Mouse (Mus musculus) lung, postnatal 0 days (tissue): Measurements from ENCODE around the gene Tmem159. TPM values are rescaled to one million over a fixed set of nuclear protein-coding genes. Genes with fewer than 3 reads are reported as not detected.

Experiments
- ATAC-seq: fragments of 200-750 bp; cut with Nextera tagmentation; 2 replicates; pipeline ENCODE4 v1.8.0; 2017; ENCODE audit warnings: moderate library complexity
- DNase-seq: peaks from one replicate; pipeline ENCODE4 v3.0.0-alpha.2; 2016; ENCODE audit warnings: low spot score
- H3K27ac ChIP-seq: fragments of 300-500 bp; sonication (generic); 2 replicates; pipeline ENCODE4 v1.5.1; 2014; ENCODE audit warnings: antibody characterized with exemption, mild to moderate bottlenecking, low read length, mixed read lengths
- H3K27me3 ChIP-seq: fragments of 300-500 bp; sonication (generic); replicated peaks from 2 replicates; pipeline ENCODE4 v1.6.1; 2014; ENCODE audit warnings: low read length, mixed read lengths; ENCODE audit not compliant: insufficient read depth
- H3K36me3 ChIP-seq: fragments of 300-500 bp; sonication (generic); 2 replicates; pipeline ENCODE4 v1.6.1; 2014; ENCODE audit warnings: low read length, mixed read lengths; ENCODE audit not compliant: insufficient read depth
- H3K4me1 ChIP-seq: fragments of 300-500 bp; sonication (generic); 2 replicates; pipeline ENCODE4 v1.6.1; 2014; ENCODE audit warnings: antibody characterized with exemption, low read depth, low read length, mixed read lengths; ENCODE audit not compliant: insufficient read depth
- H3K4me2 ChIP-seq: fragments of 300-500 bp; sonication (generic); replicated peaks from 2 replicates; pipeline ENCODE4 v1.6.1; 2014; ENCODE audit warnings: low read depth, mild to moderate bottlenecking, low read length, moderate library complexity, mixed read lengths
- H3K4me3 ChIP-seq: fragments of 300-500 bp; sonication (generic); 2 replicates; pipeline ENCODE4 v1.5.1; 2014; ENCODE audit warnings: low read depth, low read length
- H3K9ac ChIP-seq: fragments of 300-500 bp; sonication (generic); replicated peaks from 2 replicates; pipeline ENCODE4 v1.6.1; 2014; ENCODE audit warnings: low read depth, mild to moderate bottlenecking
- H3K9me3 ChIP-seq: fragments of 300-500 bp; sonication (generic); 2 replicates; pipeline ENCODE4 v1.6.1; 2016; ENCODE audit warnings: low read length, mixed read lengths
- CTCF ChIP-seq: IDR thresholded peaks from 2 replicates; pipeline ENCODE4 v1.5.1; 2016; ENCODE audit warnings: antibody characterized with exemption, mild to moderate bottlenecking
- EP300 ChIP-seq: IDR thresholded peaks from 2 replicates; pipeline ENCODE4 v1.6.1; 2016; ENCODE audit warnings: antibody characterized with exemption, mild to moderate bottlenecking, control low read depth
- WGBS: fragments of 180-500 bp; shearing (Covaris S2); extraction: QIAGEN DNeasy Blood & Tissue Kit; methylation state at CpG from one replicate; pipeline ENCODE4 v1.1.7; 2014; 5-methylcytosine and 5-hydroxymethylcytosine counted together
- polyA plus RNA-seq: library from polyadenylated mRNA; unstranded; fragments of >200 nt; fragmentation: Nextera tagmentation; extraction: Ambion mirVana; gene quantifications from 2 replicates; pipeline ENCODE4 v1.2.1, GENCODE M21; 2015

The Tmem159 gene
- polyA plus RNA-seq, 1 experiment from 2014 or later, result 79.4 TPM

DNA sequence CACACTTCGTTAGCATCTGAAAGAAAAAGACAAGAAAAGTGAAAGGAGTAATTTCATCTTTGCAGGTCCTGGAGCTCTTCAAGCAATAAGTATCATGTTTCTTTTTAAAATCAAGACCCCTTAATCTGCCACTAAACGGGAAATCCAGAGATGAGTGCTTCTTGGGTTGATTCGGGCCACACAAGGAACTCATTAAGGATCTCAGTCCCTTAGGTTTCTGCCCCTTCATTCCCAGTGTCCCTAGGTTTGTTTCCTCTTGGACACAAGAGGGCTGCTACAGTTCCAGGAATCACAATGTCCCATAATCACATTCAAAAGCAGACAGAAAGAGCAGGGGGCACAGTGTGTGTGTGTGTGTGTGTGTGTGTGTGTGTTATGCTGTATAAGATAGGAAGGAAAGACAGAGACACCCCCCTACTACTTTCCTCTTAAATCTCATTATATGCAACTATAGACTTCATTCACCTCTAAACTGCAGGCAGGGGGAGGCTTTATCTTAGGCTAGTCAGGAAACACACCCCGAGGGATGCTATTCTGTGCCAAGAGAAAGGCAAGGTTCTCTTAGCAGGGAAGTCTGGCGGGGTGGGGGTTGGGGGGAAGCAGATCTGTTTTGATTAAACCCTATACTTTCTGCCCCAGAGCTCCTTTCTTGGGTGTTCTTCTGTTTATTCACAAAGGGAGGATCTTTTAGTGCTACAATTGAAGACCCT, 25.0 kb downstream of the Tmem159 start:
- no peak overlapping the region for H3K27ac ChIP-seq
- peaks cover 12% of the 10 kb centered on the region; the same call in 1 of the 2 replicates for H3K4me1 ChIP-seq
- ATAC-seq, result no peak

DNA sequence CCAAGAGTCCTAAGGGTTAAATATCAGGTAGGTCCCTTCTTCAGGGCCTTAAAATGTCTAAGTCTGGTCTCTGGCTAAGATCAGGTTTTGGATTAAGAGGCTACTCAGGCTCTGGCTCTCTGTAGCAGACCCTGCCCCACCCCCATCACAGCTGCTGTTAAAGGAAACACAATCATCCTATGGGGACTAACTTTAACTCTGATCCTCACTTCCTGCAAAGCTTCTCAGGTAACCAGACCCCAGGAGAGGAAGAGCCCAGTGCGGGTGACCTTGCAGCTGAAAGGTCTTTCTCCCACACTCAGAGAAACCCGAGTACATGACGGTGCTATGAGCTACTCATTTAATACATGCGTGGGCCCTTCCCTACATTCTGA, 25.5 kb downstream of the Tmem159 start:
- no peaks in the 10 kb centered on the region for H3K9me3 ChIP-seq
- no peak overlapping the region for H3K4me3 ChIP-seq
- no peak overlapping the region for H3K9ac ChIP-seq
- ATAC-seq, result no peak
- H3K36me3 ChIP-seq, result no peaks in the 10 kb centered on the region
- H3K4me1 ChIP-seq, result peaks cover 12% of the 10 kb centered on the region; the same call in 1 of the 2 replicates
- H3K27me3 ChIP-seq, result no peaks in the 10 kb centered on the region
- H3K27ac ChIP-seq, result no peak overlapping the region
- DNase-seq, result no peak
- H3K4me2 ChIP-seq, result no peak overlapping the region
- TF ChIP-seq CTCF (no peak), EP300 (no peak)
- 54% methylated on average over 4 of the region's 4 CpGs for WGBS

More for the DNA sequence above, 25.0 kb downstream of the Tmem159 start:
- Histone ChIP-seq H3K4me2 (no peak overlapping the region), H3K4me3 (no peak overlapping the region), H3K27me3 (no peaks in the 10 kb centered on the region), H3K9ac (no peak overlapping the region), H3K9me3 (no peaks in the 10 kb centered on the region), H3K36me3 (no peaks in the 10 kb centered on the region)
- TF ChIP-seq EP300 (no peak), CTCF (no peak)
- DNase-seq, result no peak
- 44% methylated on average over 5 of the region's 5 CpGs for WGBS

DNA sequence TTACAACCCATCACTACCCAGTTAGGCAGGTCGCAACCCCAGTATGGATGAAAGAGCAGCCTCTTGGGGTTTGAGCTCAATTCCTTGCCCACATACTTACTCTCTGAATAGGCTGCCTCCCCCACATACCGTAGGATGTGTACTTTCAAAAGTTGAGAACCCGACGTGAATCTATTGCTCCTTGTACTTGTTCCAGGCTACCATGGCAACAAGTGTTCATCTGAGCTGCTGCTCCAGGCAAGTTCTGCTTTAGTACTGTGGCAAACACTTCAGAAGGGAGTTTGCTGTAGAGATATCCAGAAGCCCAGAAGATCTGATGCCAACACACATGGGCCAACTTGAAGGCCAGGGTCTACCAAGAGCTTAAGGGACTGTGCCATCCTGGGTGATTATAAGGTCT, 26.8 kb downstream of the Tmem159 start:
- no peak overlapping the region for H3K27ac ChIP-seq
- ATAC-seq, result peak; percentile 73
- 43% methylated on average over 4 of the region's 4 CpGs for WGBS

DNA sequence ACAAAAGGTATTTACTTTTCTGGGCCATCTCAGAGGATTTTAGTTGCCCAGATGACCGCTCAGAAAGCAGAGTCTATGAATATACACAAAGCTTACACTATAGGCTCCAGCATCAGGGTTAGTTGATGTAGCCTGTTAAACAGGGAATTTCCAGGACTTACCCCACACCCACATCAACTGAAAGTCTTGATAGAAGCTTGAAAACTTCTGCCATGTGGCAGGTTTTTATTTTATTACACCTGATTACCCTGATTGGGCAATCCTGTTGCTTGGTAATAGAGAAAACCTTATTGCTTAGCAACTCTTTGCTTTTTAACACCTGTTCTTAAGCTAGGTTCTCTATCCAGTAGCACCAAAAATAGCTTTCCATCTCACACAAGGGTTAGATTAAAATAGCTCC, 40.6 kb downstream of the Tmem159 start:
- H3K4me3 ChIP-seq, result no peak overlapping the region
- no peaks in the 10 kb centered on the region for H3K4me1 ChIP-seq
- 83% methylated on average over 1 of the region's 1 CpGs for WGBS
- H3K9ac ChIP-seq, result no peak overlapping the region
- no peak for ATAC-seq
- DNase-seq, result no peak
- H3K27me3 ChIP-seq, result no peaks in the 10 kb centered on the region
- TF ChIP-seq EP300 (no peak), CTCF (no peak)
- H3K27ac ChIP-seq, result no peak overlapping the region
- H3K9me3 ChIP-seq, result no peaks in the 10 kb centered on the region
- H3K4me2 ChIP-seq, result no peak overlapping the region
- no peaks in the 10 kb centered on the region for H3K36me3 ChIP-seq

More for the DNA sequence above, 26.8 kb downstream of the Tmem159 start:
- TF ChIP-seq CTCF (no peak), EP300 (no peak)
- no peaks in the 10 kb centered on the region for H3K9me3 ChIP-seq
- peak; percentile 66 for DNase-seq
- H3K4me1 ChIP-seq, result peaks cover 5% of the 10 kb centered on the region; the same call in 1 of the 2 replicates
- H3K4me2 ChIP-seq, result no peak overlapping the region
- H3K36me3 ChIP-seq, result no peaks in the 10 kb centered on the region
- no peak overlapping the region for H3K4me3 ChIP-seq
- H3K27me3 ChIP-seq, result no peaks in the 10 kb centered on the region
- no peak overlapping the region for H3K9ac ChIP-seq

DNA sequence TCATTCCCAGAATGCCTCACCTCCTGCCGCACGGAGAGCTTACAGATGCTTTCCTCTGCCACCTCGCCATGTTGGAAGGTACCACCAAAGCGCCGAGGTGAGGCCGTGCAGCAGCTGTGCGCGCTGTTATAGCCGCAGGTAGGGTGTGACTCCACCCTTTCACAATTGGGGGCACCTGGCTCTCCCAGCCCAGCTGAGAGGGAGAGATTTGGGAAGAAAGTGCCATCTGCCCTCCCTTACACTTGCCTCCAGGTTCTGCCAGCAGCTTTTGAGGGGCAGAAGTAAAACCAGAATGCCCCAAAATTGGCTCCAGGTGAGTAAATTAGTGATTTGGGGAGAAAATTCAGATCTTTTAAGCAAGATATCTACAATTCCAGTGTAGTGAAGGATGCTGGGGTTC, 43.0 kb downstream of the Tmem159 start, which contains the start of gene Zp2:
Gene Zp2 (minus strand): TSS at position 101 of the 400 bp plus-strand sequence.
- Histone ChIP-seq H3K36me3 (no peaks in the 10 kb centered on the region), H3K4me3 (no peak within 1 kb of the TSS), H3K27ac (no peak within 1 kb of the TSS), H3K9ac (no peak within 1 kb of the TSS), H3K9me3 (no peaks in the 10 kb centered on the region), H3K4me1 (no peaks in the 10 kb centered on the region), H3K27me3 (no peaks in the 10 kb centered on the region), H3K4me2 (no peak within 1 kb of the TSS)
- no peak for TF ChIP-seq EP300
- TF ChIP-seq CTCF, result no peak
- DNase-seq, result no peak
- 68% methylated on average over 9 of the region's 9 CpGs for WGBS
- no peak for ATAC-seq

DNA sequence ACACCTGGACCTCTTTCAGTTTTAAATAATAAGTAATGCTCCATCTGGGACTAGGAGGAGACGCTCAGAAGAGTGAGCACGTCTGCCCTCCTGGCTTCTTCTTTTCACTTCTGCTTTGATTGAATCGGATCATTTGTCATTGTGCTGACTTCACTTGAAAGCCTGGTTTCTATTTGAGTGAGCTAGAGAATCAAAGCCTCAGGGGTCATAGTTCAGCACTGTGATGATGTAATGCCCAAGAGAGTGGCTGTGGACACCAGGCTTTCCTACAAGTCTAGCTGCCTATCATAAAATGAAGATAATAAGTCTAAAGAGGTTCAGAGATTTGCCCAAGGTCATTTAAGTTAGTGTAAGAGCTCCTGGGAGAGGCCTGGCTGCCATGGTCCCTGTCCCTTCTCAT, 48.1 kb downstream of the Tmem159 start:
- DNase-seq (no peak), ATAC-seq (no peak)
- no peaks in the 10 kb centered on the region for H3K36me3 ChIP-seq
- no peak overlapping the region for H3K4me2 ChIP-seq
- H3K4me3 ChIP-seq, result no peak overlapping the region
- WGBS, result 27% methylated on average over 3 of the region's 3 CpGs
- no peaks in the 10 kb centered on the region for H3K4me1 ChIP-seq
- no peak for TF ChIP-seq EP300
- no peak for TF ChIP-seq CTCF
- H3K9ac ChIP-seq, result no peak overlapping the region
- no peaks in the 10 kb centered on the region for H3K27me3 ChIP-seq
- H3K9me3 ChIP-seq, result no peaks in the 10 kb centered on the region
- no peak overlapping the region for H3K27ac ChIP-seq
